Mouse (Mus musculus) lung, adult 2 months (tissue): Measurements from ENCODE around the gene Ifi206.
"Not testable (repeated sequence)": the region's sequence is repeated elsewhere in the genome, so short reads cannot be mapped to it uniquely, and the experiment has no call there.

ENCODE experiments used
- CTCF ChIP-seq: fragments of 200-500 bp; IDR thresholded peaks from 2 replicates; pipeline ENCODE4 v1.5.1; 2011; ENCODE audit warnings: mild to moderate bottlenecking, low read length, control low read depth; ENCODE audit not compliant: insufficient read depth
- POLR2A ChIP-seq: fragments of 200-500 bp; IDR thresholded peaks from 2 replicates; pipeline ENCODE4 v1.6.1; 2011; ENCODE audit warnings: low read depth, mild to moderate bottlenecking, control low read depth, low read length, borderline replicate concordance; ENCODE audit errors: extremely low read depth

- TF ChIP-seq CTCF, POLR2A: not testable (repeated sequence)
Measured at GRCm38 (mm10) chr1:173490812-173491480, at the start of gene Ifi206.
